25 mouse cellular contexts compared by ENCODE assay signal in genomic region chr7:16644260-16644659, GRCm38 (mm10). TPM values are rescaled to one million over a fixed set of nuclear protein-coding genes. Genes with fewer than 3 reads are reported as not detected.
"Had no signal": no experiment of that assay in that cellular context is flagged by ENCODE, and none has a peak within 500 bp of the region (broad histone marks: within the 10 kb centered on the region; RNA-seq: fewer than 3 reads in every experiment).

No protein-coding gene starts in this region.

- ATAC-seq: hindbrain, embryonic 16.5 days; intestine, embryonic 15.5 days; intestine, postnatal 0 days had no signal

- DNase-seq: gastrocnemius, adult 2 months; gastrocnemius, postnatal 10 days; gastrocnemius, postnatal 25 days; heart, adult 18-20 months; heart, postnatal 10 days; heart, postnatal 4 days; kidney, adult 18-20 months; kidney, adult 8-10 months; kidney, postnatal 10 days; kidney, postnatal 25 days; kidney, postnatal 4 days; liver; liver, embryonic 13.5 days had no signal

RNA-seq across cellular contexts. Expression of gene Ceacam15, which starts 31.2 kb away (rescaled TPM):
- polyA plus RNA-seq: hindbrain, embryonic 10.5 days; hindbrain, embryonic 12.5 days; hindbrain, embryonic 14.5 days; hindbrain, embryonic 16.5 days; intestine, embryonic 15.5 days; intestine, postnatal 0 days; kidney, embryonic 14.5 days; kidney, embryonic 16.5 days; limb, embryonic 10.5 days; limb, embryonic 12.5 days; limb, embryonic 14.5 days; liver, embryonic 11.5 days; liver, embryonic 13.5 days had no signal
